Mouse (Mus musculus) hindbrain, embryonic 11.5 days (tissue): ENCODE data around the gene Mrm3. TPM values are rescaled to one million over a fixed set of nuclear protein-coding genes. Genes with fewer than 3 reads are reported as not detected.

Source experiments
- ATAC-seq: fragments of 200-750 bp; cut with Nextera tagmentation; 2 replicates; pipeline ENCODE4 v1.8.0; 2017; ENCODE audit warnings: mild to moderate bottlenecking, moderate TSS enrichment, moderate library complexity; ENCODE audit not compliant: low FRiP score
- DNase-seq: peaks from one replicate; pipeline ENCODE4 v3.0.0-alpha.2; 2015; ENCODE audit warnings: low spot score
- H3K27ac ChIP-seq: fragments of 300-500 bp; sonication (generic); 2 replicates; pipeline ENCODE4 v1.5.1; 2014; ENCODE audit warnings: mild to moderate bottlenecking, low read depth, low read length
- H3K27me3 ChIP-seq: fragments of 300-500 bp; sonication (generic); 2 replicates; pipeline ENCODE4 v1.6.1; 2014; ENCODE audit warnings: mild to moderate bottlenecking, low read length, moderate library complexity, mixed read lengths; ENCODE audit not compliant: control insufficient read depth, insufficient read depth
- H3K36me3 ChIP-seq: fragments of 300-500 bp; sonication (generic); 2 replicates; pipeline ENCODE4 v1.6.1; 2014; ENCODE audit warnings: mild to moderate bottlenecking, low read length, moderate library complexity, mixed read lengths; ENCODE audit not compliant: control insufficient read depth, insufficient read depth
- H3K4me1 ChIP-seq: fragments of 300-500 bp; sonication (generic); replicated peaks from 2 replicates; pipeline ENCODE4 v1.6.1; 2014; ENCODE audit warnings: low read length, mixed read lengths; ENCODE audit not compliant: control insufficient read depth, insufficient read depth
- H3K4me2 ChIP-seq: fragments of 300-500 bp; sonication (generic); replicated peaks from 2 replicates; pipeline ENCODE4 v1.6.1; 2014; ENCODE audit warnings: mild to moderate bottlenecking, low read depth, low read length
- H3K4me3 ChIP-seq: fragments of 300-500 bp; sonication (generic); 2 replicates; pipeline ENCODE4 v1.5.1; 2014; ENCODE audit warnings: low read depth, low read length
- H3K9ac ChIP-seq: fragments of 300-500 bp; sonication (generic); 2 replicates; pipeline ENCODE4 v1.6.1; 2014; ENCODE audit warnings: low read depth, low read length
- H3K9me3 ChIP-seq: fragments of 300-500 bp; sonication (generic); 2 replicates; pipeline ENCODE4 v1.6.1; 2016; ENCODE audit warnings: low read length; ENCODE audit not compliant: control insufficient read depth
- WGBS: fragments of 180-500 bp; shearing (Covaris S2); extraction: QIAGEN DNeasy Blood & Tissue Kit; methylation state at CpG from one replicate; pipeline ENCODE4 v1.1.7; 2014; 5-methylcytosine and 5-hydroxymethylcytosine counted together
- polyA plus RNA-seq: library from polyadenylated mRNA; unstranded; fragments of >200 nt; fragmentation: Nextera tagmentation; extraction: Ambion mirVana; gene quantifications from 2 replicates; pipeline ENCODE4 v1.2.1, GENCODE M21; 2014

The Mrm3 gene
- polyA plus RNA-seq, 1 experiment from 2014 or later, result 21.9 TPM

DNA sequence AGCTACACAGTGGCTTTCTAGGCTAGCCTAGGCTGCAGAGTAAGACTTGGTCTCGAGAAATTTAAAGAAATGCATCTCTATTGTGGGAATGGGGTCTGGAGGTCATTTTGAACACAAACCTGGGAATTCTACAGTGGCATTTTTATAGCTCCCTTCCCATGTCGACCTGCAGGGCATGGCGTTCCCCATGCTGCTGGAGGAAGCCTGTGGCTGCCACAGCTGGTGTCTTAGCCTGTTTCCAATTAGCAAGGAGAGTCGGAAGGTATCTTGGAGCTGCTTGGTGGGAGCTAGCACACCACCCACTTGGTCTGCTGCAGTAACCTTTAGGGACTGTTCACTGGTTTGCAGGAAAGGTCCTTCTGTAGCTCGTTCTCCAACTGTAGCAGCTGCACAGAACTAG lies 12.6 kb downstream of the Mrm3 start:
- Histone ChIP-seq H3K9ac (0 out of 2 replicates have a peak overlapping the region, but pooled peaks have one; percentile 7), H3K27ac (no peak overlapping the region), H3K9me3 (no peaks in the 10 kb centered on the region), H3K4me1 (peaks cover 9% of the 10 kb centered on the region), H3K4me2 (no peak overlapping the region), H3K36me3 (no peaks in the 10 kb centered on the region), H3K4me3 (no peak overlapping the region), H3K27me3 (no peaks in the 10 kb centered on the region)
- ATAC-seq (no peak), DNase-seq (no peak)
- WGBS, result 55% methylated on average over 5 of the region's 5 CpGs

GRCm38 (mm10) chr11:76257386-76257785 lies 13.9 kb downstream of the Mrm3 start:
- H3K9me3 ChIP-seq, result no peaks in the 10 kb centered on the region
- peaks cover 19% of the 10 kb centered on the region for H3K4me1 ChIP-seq
- H3K9ac ChIP-seq, result no peak overlapping the region

DNA sequence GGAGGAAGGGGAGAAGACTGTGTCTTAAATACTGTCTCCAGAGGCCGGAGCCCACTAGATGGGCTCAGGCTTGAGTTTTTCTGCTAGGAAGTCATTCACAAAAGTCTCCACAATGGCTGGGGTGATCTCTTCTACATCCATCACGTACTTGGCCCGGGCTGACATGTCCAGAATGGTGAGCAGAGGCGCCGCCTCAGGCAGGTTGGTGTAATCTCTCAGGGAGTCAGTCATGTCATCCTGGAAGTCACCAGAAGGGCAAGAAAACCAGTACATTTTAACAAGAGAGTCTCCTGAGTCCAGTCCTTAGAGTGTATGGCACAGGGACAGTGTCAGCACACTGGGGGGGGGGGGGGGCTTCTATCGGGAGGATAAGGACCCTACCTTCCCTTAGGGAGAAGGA lies 15.0 kb downstream of the Mrm3 start:
- ATAC-seq, result no peak
- H3K4me3 ChIP-seq, result no peak overlapping the region
- no peaks in the 10 kb centered on the region for H3K27me3 ChIP-seq
- H3K4me1 ChIP-seq, result peaks cover 31% of the 10 kb centered on the region
- H3K4me2 ChIP-seq, result no peak overlapping the region
- 64% methylated on average over 6 of the region's 6 CpGs for WGBS
- DNase-seq, result no peak
- H3K9me3 ChIP-seq, result no peaks in the 10 kb centered on the region
- no peaks in the 10 kb centered on the region for H3K36me3 ChIP-seq
- no peak overlapping the region for H3K27ac ChIP-seq
- H3K9ac ChIP-seq, result no peak overlapping the region

More at GRCm38 (mm10) chr11:76257386-76257785, 13.9 kb downstream of the Mrm3 start:
- H3K36me3 ChIP-seq, result no peaks in the 10 kb centered on the region
- no peaks in the 10 kb centered on the region for H3K27me3 ChIP-seq
- 79% methylated on average over 4 of the region's 4 CpGs for WGBS
- DNase-seq (no peak), ATAC-seq (no peak)
- no peak overlapping the region for H3K4me2 ChIP-seq
- H3K27ac ChIP-seq, result no peak overlapping the region
- H3K4me3 ChIP-seq, result no peak overlapping the region

- Histone ChIP-seq H3K36me3 (no peaks in the 10 kb centered on the region), H3K4me2 (no peak overlapping the region; the same call in 1 of the 2 replicates), H3K9ac (peak overlapping the region; percentile 17; the same call in 1 of the 2 replicates), H3K4me1 (peaks cover 32% of the 10 kb centered on the region), H3K27ac (peak overlapping the region; percentile 49), H3K27me3 (no peaks in the 10 kb centered on the region), H3K4me3 (no peak overlapping the region), H3K9me3 (no peaks in the 10 kb centered on the region)
- no peak for ATAC-seq
- no peak for DNase-seq
- 39% methylated on average over 10 of the region's 10 CpGs for WGBS
Measured at GRCm38 (mm10) chr11:76260208-76261050, 16.9 kb downstream of the Mrm3 start.

GRCm38 (mm10) chr11:76261224-76261623 lies 17.7 kb downstream of the Mrm3 start:
- no peaks in the 10 kb centered on the region for H3K36me3 ChIP-seq
- H3K9ac ChIP-seq, result no peak overlapping the region
- peak overlapping the region; percentile 4; the same call in 1 of the 2 replicates for H3K27ac ChIP-seq
- H3K4me1 ChIP-seq, result peaks cover 33% of the 10 kb centered on the region
- no peak overlapping the region for H3K4me3 ChIP-seq
- 72% methylated on average over 12 of the region's 12 CpGs for whole genome bisulfite sequencing
- no peaks in the 10 kb centered on the region for H3K9me3 ChIP-seq
- no peak for ATAC-seq
- no peak for DNase-seq
- no peak overlapping the region for H3K4me2 ChIP-seq
- no peaks in the 10 kb centered on the region for H3K27me3 ChIP-seq

DNA sequence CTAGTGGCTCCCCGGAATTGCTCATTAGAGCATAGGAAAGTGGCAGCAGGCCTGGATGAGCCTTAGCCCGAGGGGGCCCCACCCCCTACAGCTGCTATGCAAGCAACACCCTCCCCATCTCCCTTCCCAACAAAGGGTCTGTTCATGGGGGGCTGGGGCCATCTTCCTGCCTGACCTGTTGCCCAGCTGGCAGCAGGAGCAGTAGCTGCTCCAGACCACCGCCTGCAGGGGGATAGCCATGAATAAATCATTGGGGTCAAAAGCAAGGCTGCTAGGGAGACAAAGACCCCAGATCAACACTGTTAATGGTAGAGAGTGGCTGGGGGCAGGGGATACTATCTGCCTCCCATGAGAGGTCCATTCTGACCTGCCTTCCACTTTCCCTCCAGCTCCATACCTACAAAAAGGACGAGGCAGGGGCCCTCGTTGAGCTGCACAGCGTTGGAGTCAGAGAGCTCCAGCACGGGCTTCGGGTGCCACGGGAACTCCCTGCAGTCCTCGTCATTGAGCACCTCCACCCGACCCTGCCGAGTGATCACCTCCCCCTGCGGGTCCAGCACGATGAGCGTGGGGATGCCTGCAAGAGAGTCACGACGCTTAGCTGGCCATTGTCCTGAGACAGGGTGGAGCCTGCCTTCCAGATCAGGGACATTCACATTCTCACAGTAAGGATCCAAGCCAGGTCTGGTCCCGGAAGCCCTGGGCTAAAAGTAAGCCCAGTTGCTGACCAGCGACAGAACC lies 19.3 kb downstream of the Mrm3 start:
- peaks cover 37% of the 10 kb centered on the region for H3K4me1 ChIP-seq
- no peak overlapping the region for H3K4me3 ChIP-seq
- H3K4me2 ChIP-seq, result peak overlapping the region; percentile 31
- DNase-seq (peak; percentile 72), ATAC-seq (peak; percentile 81)
- no peaks in the 10 kb centered on the region for H3K36me3 ChIP-seq
- H3K9me3 ChIP-seq, result no peaks in the 10 kb centered on the region
- peak overlapping the region; percentile 49 for H3K9ac ChIP-seq
- H3K27ac ChIP-seq, result peak overlapping the region; percentile 74
- 5% methylated on average over 19 of the region's 19 CpGs for WGBS
- H3K27me3 ChIP-seq, result no peaks in the 10 kb centered on the region

GRCm38 (mm10) chr11:76267550-76267949 lies 24.0 kb downstream of the Mrm3 start:
- peak overlapping the region; percentile 42; the same call in 1 of the 2 replicates for H3K9ac ChIP-seq
- H3K4me2 ChIP-seq, result no peak overlapping the region
- no peaks in the 10 kb centered on the region for H3K36me3 ChIP-seq
- H3K27ac ChIP-seq, result peak overlapping the region; percentile 84
- no peak overlapping the region for H3K4me3 ChIP-seq
- ATAC-seq (no peak), DNase-seq (no peak)
- H3K27me3 ChIP-seq, result no peaks in the 10 kb centered on the region
- H3K4me1 ChIP-seq, result peaks cover 20% of the 10 kb centered on the region
- H3K9me3 ChIP-seq, result no peaks in the 10 kb centered on the region
- WGBS, result 36% methylated on average over 7 of the region's 7 CpGs

DNA sequence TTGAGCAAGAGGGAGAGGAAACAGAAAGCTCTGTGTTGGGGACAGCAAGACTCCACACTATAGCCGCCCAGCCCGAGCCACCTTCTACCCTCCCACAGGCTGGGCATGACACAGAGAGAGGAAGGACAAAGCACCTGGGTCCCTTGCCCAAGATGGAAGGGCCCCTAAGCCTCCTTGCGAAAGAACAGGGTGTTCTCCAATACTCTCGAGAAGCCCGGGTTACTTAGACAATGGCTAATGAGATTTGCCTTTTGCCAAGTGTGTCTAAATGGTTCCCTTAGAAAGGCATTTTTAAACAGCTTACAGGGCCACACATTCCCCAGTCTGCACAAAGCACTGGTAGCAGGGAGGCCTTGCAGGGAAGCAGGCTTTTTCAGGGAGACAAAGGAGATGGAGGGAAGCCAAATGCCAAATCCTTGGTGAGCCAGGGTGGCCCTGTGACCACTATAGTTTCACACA lies 24.5 kb downstream of the Mrm3 start:
- H3K4me1 ChIP-seq, result peaks cover 15% of the 10 kb centered on the region
- no peak for DNase-seq
- H3K4me2 ChIP-seq, result no peak overlapping the region
- H3K36me3 ChIP-seq, result no peaks in the 10 kb centered on the region
- WGBS, result 27% methylated on average over 5 of the region's 5 CpGs
- peak; percentile 55 for ATAC-seq
- no peak overlapping the region for H3K4me3 ChIP-seq
- H3K27me3 ChIP-seq, result no peaks in the 10 kb centered on the region
- H3K27ac ChIP-seq, result peak overlapping the region; percentile 84
- H3K9ac ChIP-seq, result peak overlapping the region; percentile 42
- no peaks in the 10 kb centered on the region for H3K9me3 ChIP-seq
